Mouse (Mus musculus): ENCODE measurements around the gene Dnmt3c. TPM values are rescaled to one million over a fixed set of nuclear protein-coding genes. Genes with fewer than 3 reads are reported as not detected.
"Not testable (repeated sequence)": the region's sequence is repeated elsewhere in the genome, so short reads cannot be mapped to it uniquely, and the experiment has no call there.

The Dnmt3c gene
- not detected in 2 replicates for polyA plus RNA-seq (2016; fragmentation: Nextera tagmentation; extraction: Ambion mirVana)

GRCm38 (mm10) chr2:153696352-153696751, at the start of gene Dnmt3c:
Gene Dnmt3c, plus strand, starts transcription at chr2:153696652.
- no peaks in the 10 kb centered on the region for H3K9me3 ChIP-seq
- no peaks in the 10 kb centered on the region for H3K27me3 ChIP-seq
- no peak within 1 kb of the TSS for H3K27ac ChIP-seq
- H3K4me3 ChIP-seq, result no peak within 1 kb of the TSS
- no peaks in the 10 kb centered on the region for H3K36me3 ChIP-seq
- H3K4me2 ChIP-seq (replicated peaks), result no peak within 1 kb of the TSS
- H3K4me1 ChIP-seq, result no peaks in the 10 kb centered on the region
- no peak for ATAC-seq (ENCODE audit: insufficient number of reproducible peaks, insufficient read depth, low FRiP score, low TSS enrichment)
- H3K9ac ChIP-seq, result no peak within 1 kb of the TSS

- no peak overlapping the region for H3K27ac ChIP-seq
- 14% methylated on average over 14 of the region's 14 CpGs for WGBS
- peaks cover 9% of the 10 kb centered on the region for H3K4me1 ChIP-seq
- peak overlapping the region; percentile 75 for H3K9ac ChIP-seq
- no peaks in the 10 kb centered on the region for H3K9me3 ChIP-seq
- 0 out of 2 replicates have a peak, but pooled peaks cover 2% of the 10 kb centered on the region for H3K27me3 ChIP-seq
- peak overlapping the region; percentile 87 for H3K4me3 ChIP-seq
- ATAC-seq (ENCODE audit: insufficient number of reproducible peaks, insufficient read depth, low FRiP score, low TSS enrichment), result no peak; the same call in 1 of the 2 replicates
- no peaks in the 10 kb centered on the region for H3K36me3 ChIP-seq
- H3K4me2 ChIP-seq (replicated peaks), result peak overlapping the region; percentile 92
Measured at GRCm38 (mm10) chr2:153648773-153649297, 47.6 kb upstream of the Dnmt3c start.

- Histone ChIP-seq H3K36me3 (no peaks in the 10 kb centered on the region), H3K27me3 (0 out of 2 replicates have a peak, but pooled peaks cover 2% of the 10 kb centered on the region), H3K4me1 (peaks cover 9% of the 10 kb centered on the region), H3K4me3 (peak within 1 kb of the TSS; percentile 87), H3K27ac (peak within 1 kb of the TSS; percentile 55; the same call in 1 of the 2 replicates), H3K4me2 (replicated peaks) (peak within 1 kb of the TSS; percentile 92), H3K9ac (peak within 1 kb of the TSS; percentile 75), H3K9me3 (no peaks in the 10 kb centered on the region)
- under 1% methylated on average over 89 of the region's 93 CpGs for WGBS
- peak; percentile 74 for ATAC-seq (ENCODE audit: insufficient number of reproducible peaks, insufficient read depth, low FRiP score, low TSS enrichment)
Measured at GRCm38 (mm10) chr2:153649298-153650013, 47.0 kb upstream of the Dnmt3c start, which contains the start of gene Dnmt3b. Gene Dnmt3b, plus strand, starts transcription at chr2:153649450.

GRCm38 (mm10) chr2:153650014-153650687, 46.3 kb upstream of the Dnmt3c start:
- 0 out of 2 replicates have a peak overlapping the region, but pooled peaks have one; percentile 55 for H3K27ac ChIP-seq
- H3K4me3 ChIP-seq, result peak overlapping the region; percentile 87
- H3K9me3 ChIP-seq, result no peaks in the 10 kb centered on the region
- peak; percentile 29; the same call in 1 of the 2 replicates for ATAC-seq (ENCODE audit: insufficient number of reproducible peaks, insufficient read depth, low FRiP score, low TSS enrichment)
- H3K4me2 ChIP-seq (replicated peaks), result peak overlapping the region; percentile 92
- H3K27me3 ChIP-seq, result 0 out of 2 replicates have a peak, but pooled peaks cover 2% of the 10 kb centered on the region
- H3K36me3 ChIP-seq, result no peaks in the 10 kb centered on the region
- WGBS, result 1% methylated on average over 28 of the region's 28 CpGs
- H3K9ac ChIP-seq, result peak overlapping the region; percentile 75
- H3K4me1 ChIP-seq, result peaks cover 9% of the 10 kb centered on the region

GRCm38 (mm10) chr2:153651681-153652080, 44.8 kb upstream of the Dnmt3c start:
- Histone ChIP-seq H3K9ac (no peak overlapping the region), H3K27ac (no peak overlapping the region), H3K4me3 (no peak overlapping the region)

GRCm38 (mm10) chr2:153657659-153658058, 38.8 kb upstream of the Dnmt3c start:
- not testable (repeated sequence) for H3K9ac ChIP-seq; H3K4me3 ChIP-seq; H3K4me2 ChIP-seq (replicated peaks); H3K4me1 ChIP-seq; H3K9me3 ChIP-seq; H3K27me3 ChIP-seq; H3K36me3 ChIP-seq; H3K27ac ChIP-seq; ATAC-seq (ENCODE audit: insufficient number of reproducible peaks, insufficient read depth, low FRiP score, low TSS enrichment)
- WGBS, result 86% methylated on average over 8 of the region's 8 CpGs

More at GRCm38 (mm10) chr2:153651681-153652080, 44.8 kb upstream of the Dnmt3c start:
- WGBS, result 33% methylated on average over 3 of the region's 3 CpGs
- Histone ChIP-seq H3K36me3 (no peaks in the 10 kb centered on the region), H3K9me3 (no peaks in the 10 kb centered on the region), H3K27me3 (0 out of 2 replicates have a peak, but pooled peaks cover 2% of the 10 kb centered on the region), H3K4me1 (peaks cover 9% of the 10 kb centered on the region), H3K4me2 (replicated peaks) (no peak overlapping the region)
- no peak for ATAC-seq (ENCODE audit: insufficient number of reproducible peaks, insufficient read depth, low FRiP score, low TSS enrichment)

GRCm38 (mm10) chr2:153660616-153661015, 35.8 kb upstream of the Dnmt3c start:
- H3K27me3 ChIP-seq, result no peaks in the 10 kb centered on the region
- peaks cover 6% of the 10 kb centered on the region; the same call in 1 of the 2 replicates for H3K36me3 ChIP-seq
- no peaks in the 10 kb centered on the region for H3K9me3 ChIP-seq
- WGBS, result 27% methylated on average over 3 of the region's 3 CpGs
- ATAC-seq (ENCODE audit: insufficient number of reproducible peaks, insufficient read depth, low FRiP score, low TSS enrichment), result no peak
- H3K9ac ChIP-seq, result no peak overlapping the region
- no peak overlapping the region for H3K4me3 ChIP-seq
- no peak overlapping the region for H3K27ac ChIP-seq
- H3K4me2 ChIP-seq (replicated peaks), result no peak overlapping the region
- no peaks in the 10 kb centered on the region for H3K4me1 ChIP-seq

- Histone ChIP-seq H3K9me3 (no peaks in the 10 kb centered on the region), H3K27ac (no peak overlapping the region), H3K4me2 (replicated peaks) (no peak overlapping the region), H3K36me3 (peaks cover 13% of the 10 kb centered on the region; the same call in 1 of the 2 replicates), H3K9ac (no peak overlapping the region), H3K4me3 (no peak overlapping the region), H3K4me1 (no peaks in the 10 kb centered on the region), H3K27me3 (no peaks in the 10 kb centered on the region)
- ATAC-seq (ENCODE audit: insufficient number of reproducible peaks, insufficient read depth, low FRiP score, low TSS enrichment), result no peak
- 83% methylated on average over 7 of the region's 7 CpGs for WGBS
Measured at GRCm38 (mm10) chr2:153665401-153665800, 31.1 kb upstream of the Dnmt3c start.

- H3K36me3 ChIP-seq, result peaks cover 19% of the 10 kb centered on the region
Measured at GRCm38 (mm10) chr2:153668754-153669376, 27.6 kb upstream of the Dnmt3c start.

GRCm38 (mm10) chr2:153670111-153670510, 26.3 kb upstream of the Dnmt3c start:
- H3K4me1 ChIP-seq, result no peaks in the 10 kb centered on the region
- no peak overlapping the region for H3K27ac ChIP-seq
- H3K27me3 ChIP-seq, result no peaks in the 10 kb centered on the region
- 83% methylated on average over 5 of the region's 5 CpGs for WGBS
- no peak overlapping the region for H3K4me2 ChIP-seq (replicated peaks)
- ATAC-seq (ENCODE audit: insufficient number of reproducible peaks, insufficient read depth, low FRiP score, low TSS enrichment), result no peak
- no peak overlapping the region for H3K4me3 ChIP-seq
- peaks cover 26% of the 10 kb centered on the region for H3K36me3 ChIP-seq
- no peak overlapping the region for H3K9ac ChIP-seq
- H3K9me3 ChIP-seq, result no peaks in the 10 kb centered on the region

More at GRCm38 (mm10) chr2:153668754-153669376, 27.6 kb upstream of the Dnmt3c start:
- Histone ChIP-seq H3K9me3 (no peaks in the 10 kb centered on the region), H3K4me2 (replicated peaks) (no peak overlapping the region), H3K27me3 (no peaks in the 10 kb centered on the region), H3K4me1 (no peaks in the 10 kb centered on the region), H3K9ac (no peak overlapping the region), H3K4me3 (no peak overlapping the region), H3K27ac (no peak overlapping the region)
- WGBS, result 73% methylated on average over 7 of the region's 7 CpGs
- ATAC-seq (ENCODE audit: insufficient number of reproducible peaks, insufficient read depth, low FRiP score, low TSS enrichment), result no peak

GRCm38 (mm10) chr2:153672619-153673018, 23.8 kb upstream of the Dnmt3c start:
- no peak overlapping the region for H3K9ac ChIP-seq
- no peak overlapping the region for H3K4me3 ChIP-seq
- no peaks in the 10 kb centered on the region for H3K4me1 ChIP-seq
- no peak for ATAC-seq (ENCODE audit: insufficient number of reproducible peaks, insufficient read depth, low FRiP score, low TSS enrichment)
- WGBS, result 89% methylated on average over 2 of the region's 2 CpGs
- H3K36me3 ChIP-seq, result peaks cover 30% of the 10 kb centered on the region; the same call in 1 of the 2 replicates
- no peak overlapping the region for H3K4me2 ChIP-seq (replicated peaks)
- H3K27me3 ChIP-seq, result no peaks in the 10 kb centered on the region
- H3K9me3 ChIP-seq, result no peaks in the 10 kb centered on the region
- H3K27ac ChIP-seq, result no peak overlapping the region
